Mouse (Mus musculus): ENCODE measurements around the gene Runx3.

Gene Runx3

DNA sequence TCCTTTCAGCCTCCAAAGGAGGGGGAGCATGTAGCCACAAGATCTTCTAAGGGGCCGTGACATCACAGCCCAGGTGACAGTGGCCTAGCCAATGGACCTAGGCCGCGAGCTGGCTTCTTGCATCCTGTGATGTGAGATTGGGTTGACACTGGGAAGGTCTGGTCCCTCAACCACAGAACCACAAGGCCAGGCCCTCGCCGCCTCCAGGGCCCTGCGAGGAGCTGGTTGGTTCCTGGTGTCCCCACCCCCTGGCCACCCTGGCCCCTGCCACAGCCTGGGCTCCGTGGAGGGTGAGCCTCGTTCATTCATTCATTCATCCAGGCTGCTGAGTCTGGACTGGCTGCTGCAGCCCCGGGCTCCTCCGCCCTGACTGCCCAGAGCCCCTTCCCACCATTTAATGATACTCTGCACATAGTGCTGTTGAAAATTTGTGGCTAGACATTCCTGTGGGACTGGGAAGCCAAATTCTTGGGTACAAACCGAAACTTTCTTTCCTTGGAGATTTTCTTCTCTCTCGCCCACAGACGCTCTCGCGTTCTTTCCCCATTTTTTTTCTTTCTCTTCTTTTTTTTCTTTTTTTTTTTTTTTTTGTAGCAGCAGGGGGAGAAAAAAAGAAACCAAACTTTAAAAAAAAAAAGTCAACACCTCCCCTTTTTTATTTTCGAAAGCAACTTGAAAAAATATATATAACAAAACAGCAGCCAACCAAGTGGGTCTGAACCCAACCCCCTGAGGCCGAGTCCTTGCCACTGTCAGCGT is at the start of gene Runx3:
Gene Runx3, plus strand, starts transcription at position 311 of the 759 bp plus-strand sequence.
- DNase-seq, result peak; percentile 49 to 74

DNA sequence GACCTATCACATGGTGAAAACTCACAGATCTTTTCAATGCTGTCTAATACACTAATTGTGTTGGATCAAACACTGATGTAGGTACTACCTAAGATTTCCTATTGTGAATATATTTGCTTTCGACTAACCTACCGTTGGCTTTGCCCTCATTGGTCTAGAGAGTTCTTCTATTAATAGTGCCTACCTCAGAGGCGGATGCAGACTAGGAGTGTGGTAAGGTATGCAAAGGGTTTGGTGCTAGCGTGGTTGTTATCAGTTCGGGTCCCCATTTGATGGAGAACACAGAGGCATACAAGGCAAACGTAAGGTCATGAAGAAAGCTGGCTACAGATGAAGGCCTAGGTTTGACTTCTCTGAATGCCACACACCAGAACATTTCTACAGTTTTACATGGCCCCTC is 47.8 kb upstream of the Runx3 start:
- DNase-seq, result no peak

- DNase-seq, result no peak
Observed at GRCm38 (mm10) chr4:135073523-135073922, 46.9 kb upstream of the Runx3 start.

DNA sequence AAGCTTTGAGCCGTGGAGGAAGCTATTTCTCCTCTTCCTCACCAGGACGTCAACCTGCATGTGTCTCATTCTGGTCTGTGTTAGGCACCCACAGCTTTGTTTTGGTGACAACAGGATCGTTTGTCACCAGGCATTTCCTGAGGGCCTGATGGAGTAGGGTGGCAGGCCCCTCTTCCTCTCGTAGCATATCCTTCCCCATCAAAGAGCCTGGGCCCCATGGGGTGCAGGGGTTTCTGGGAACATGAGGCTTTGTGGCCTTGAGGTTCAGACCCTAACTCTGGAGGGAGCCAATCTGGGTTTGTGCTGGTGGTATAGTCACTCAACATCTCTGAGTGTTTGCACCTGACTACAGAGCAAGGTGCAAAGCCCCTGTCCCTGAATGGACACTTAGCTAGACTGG is 45.8 kb upstream of the Runx3 start:
- no peak for DNase-seq

- no peak for DNase-seq
Observed at GRCm38 (mm10) chr4:135075360-135075759, 45.1 kb upstream of the Runx3 start.

DNA sequence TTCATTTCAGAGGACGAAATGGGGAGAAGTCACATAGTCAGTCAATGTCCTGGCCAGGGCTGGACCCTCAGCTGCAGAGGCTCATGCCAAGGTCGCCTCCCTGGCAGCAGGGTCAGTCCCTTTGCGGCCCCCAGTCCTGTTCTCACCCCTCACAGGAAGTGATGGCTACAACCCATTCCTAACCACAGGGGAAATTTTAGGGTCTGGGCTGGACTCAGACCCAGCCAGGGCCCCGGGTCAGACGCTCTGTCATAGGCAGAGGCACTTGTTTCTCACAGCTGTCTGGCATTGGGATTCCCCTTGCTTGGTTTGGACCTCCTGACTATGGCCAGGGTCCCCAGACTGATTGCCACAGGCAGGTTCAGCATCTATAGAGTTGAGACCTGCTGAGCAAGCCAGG is 43.8 kb upstream of the Runx3 start:
- no peak for DNase-seq

- DNase-seq, result no peak
Observed at GRCm38 (mm10) chr4:135077196-135077595, 43.3 kb upstream of the Runx3 start.

DNA sequence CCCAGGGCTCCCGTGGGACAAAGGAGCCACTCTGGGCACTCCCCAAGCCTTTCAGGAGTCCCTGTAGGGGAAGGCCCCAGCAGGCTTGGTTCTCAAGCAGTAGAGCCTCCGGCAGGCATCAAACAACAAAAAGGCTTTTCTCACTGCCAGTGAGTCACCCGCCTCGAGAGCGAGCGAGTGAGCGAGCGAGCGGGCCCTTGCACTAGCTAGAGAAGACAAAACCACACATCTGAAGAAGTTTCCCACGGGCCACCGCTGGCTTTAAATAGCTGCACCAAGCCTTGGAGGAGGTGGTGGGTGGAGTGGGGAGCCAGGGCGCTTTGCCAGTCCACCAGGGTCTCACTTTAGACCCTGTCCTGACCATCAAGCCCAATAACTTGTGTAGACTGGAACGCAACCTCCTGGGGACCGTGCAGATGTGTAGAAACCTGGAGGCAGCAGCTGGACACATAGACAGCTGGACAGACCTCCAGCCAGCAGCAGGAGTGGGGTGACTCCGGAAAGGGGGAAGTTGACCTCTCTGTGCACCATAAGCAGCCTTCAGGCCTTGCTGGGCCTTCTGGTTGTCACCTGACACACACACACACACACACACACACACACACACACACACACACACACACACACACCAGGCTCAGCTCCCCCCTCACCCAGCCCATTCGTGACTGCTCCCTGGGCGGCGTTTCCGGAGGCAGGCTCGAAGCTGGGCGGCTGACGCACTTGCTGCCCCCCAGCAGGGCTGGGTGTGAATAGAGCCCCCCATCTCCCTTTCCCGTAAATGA is 40.4 kb upstream of the Runx3 start:
- DNase-seq, result peak; percentile 66 to 73

DNA sequence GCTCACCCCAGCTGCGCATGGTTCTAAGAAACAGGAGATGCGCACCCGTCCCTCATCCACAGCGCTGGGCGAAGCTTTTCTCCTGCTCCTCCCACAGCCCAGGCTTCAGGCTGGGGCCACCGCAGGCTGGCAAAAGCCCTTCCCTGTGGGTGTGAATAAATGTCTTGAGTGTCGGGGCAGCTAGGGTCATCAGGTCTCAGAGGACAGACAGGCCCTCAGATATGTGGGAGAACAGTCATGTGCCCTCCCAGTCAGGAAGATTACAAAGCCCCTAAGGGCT is 39.9 kb upstream of the Runx3 start:
- DNase-seq, result no peak

DNA sequence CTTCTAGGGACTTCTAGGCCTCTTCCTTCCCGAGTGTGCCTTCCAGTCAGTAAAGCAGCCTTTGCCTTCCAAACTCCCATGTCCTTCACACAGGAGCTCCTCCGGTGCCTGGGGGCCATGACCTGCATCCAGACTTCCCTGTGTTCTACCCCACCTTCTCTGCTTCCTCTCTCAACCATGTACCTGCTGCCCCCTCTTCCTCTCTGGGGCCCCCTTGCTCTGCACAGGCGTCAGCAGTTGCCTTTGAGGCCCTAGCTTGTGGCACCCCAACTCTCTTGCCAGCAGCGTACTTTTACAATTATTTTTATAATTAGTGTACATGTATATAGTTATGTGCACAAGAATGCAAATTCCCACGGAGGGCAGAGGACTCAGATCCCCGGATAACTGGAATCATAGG is 37.4 kb upstream of the Runx3 start:
- DNase-seq, result no peak

- DNase-seq, result no peak
Observed at GRCm38 (mm10) chr4:135085077-135085853, 35.2 kb upstream of the Runx3 start.

GRCm38 (mm10) chr4:135090613-135091012 is 29.8 kb upstream of the Runx3 start:
- no peak for DNase-seq

DNA sequence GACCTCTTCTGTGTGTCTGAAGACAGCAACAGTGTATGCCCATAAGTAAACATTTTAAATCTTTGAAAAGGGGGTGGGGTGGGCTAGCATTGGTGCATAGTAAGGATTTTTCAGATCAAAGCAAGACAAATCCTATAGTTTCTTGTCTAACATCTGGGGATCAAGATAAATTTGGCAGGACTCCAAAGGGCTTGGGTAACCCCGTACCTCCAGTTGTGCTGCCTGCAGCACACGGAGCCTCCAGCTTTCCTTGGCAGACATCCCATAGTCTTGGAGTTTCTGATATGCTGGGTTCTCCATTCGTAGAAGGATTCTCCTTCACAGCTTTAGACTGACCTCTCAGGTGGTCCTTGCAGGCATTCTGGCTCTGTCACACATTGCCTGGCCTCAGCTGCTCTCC is 27.6 kb upstream of the Runx3 start:
- DNase-seq, result no peak

- no peak for DNase-seq
Observed at GRCm38 (mm10) chr4:135095693-135096092, 24.8 kb upstream of the Runx3 start.

GRCm38 (mm10) chr4:135097910-135098891 is 22.3 kb upstream of the Runx3 start:
- peak; percentile 33 to 60 for DNase-seq

- DNase-seq, result no peak
Observed at GRCm38 (mm10) chr4:135102019-135102740, 18.3 kb upstream of the Runx3 start.

- DNase-seq, result no peak
Observed at GRCm38 (mm10) chr4:135102761-135103160, 17.7 kb upstream of the Runx3 start.

DNA sequence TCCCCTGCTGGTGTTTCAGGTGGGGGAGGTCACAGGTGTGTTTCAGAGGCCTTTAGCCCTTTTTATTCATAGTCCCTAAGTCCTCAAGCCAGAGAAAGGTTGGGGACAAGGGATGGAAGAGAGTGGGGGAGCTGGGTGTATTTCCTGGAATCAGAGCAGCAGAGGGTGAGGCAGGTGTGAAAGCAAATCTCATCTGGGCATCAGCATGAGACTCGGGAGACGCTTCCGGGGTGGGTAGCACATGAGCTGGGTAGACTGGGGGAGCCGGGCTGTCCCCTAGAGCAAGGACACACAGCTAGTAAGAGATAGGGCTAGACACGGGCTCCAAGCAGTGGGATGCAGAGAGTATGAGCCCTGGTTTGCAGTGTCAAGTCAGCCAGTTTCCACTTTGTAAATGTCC is 16.7 kb upstream of the Runx3 start:
- DNase-seq, result no peak

GRCm38 (mm10) chr4:135106968-135107367 is 13.5 kb upstream of the Runx3 start:
- no peak for DNase-seq

- no peak for DNase-seq
Observed at GRCm38 (mm10) chr4:135108666-135109065, 11.8 kb upstream of the Runx3 start.

DNA sequence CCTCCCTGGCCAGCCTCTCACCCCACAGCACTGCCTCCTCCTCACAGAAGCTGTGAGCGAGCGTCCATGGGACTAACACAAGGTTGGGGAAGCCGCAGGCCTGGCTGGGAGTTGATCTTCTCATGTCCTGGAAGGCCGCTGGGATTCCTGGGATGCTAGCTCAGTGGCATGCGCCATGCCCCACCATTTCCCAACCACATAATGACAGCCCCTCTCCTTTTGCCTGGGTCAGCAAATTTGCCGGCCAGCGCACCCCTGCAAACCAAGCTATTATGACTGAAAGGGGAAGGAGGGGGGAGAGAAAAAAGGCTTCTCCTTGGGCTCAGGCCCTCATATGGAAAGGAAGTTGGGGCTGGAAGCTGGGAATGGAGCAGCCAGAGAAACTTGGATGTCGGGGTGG is 6.8 kb upstream of the Runx3 start:
- no peak for DNase-seq

DNA sequence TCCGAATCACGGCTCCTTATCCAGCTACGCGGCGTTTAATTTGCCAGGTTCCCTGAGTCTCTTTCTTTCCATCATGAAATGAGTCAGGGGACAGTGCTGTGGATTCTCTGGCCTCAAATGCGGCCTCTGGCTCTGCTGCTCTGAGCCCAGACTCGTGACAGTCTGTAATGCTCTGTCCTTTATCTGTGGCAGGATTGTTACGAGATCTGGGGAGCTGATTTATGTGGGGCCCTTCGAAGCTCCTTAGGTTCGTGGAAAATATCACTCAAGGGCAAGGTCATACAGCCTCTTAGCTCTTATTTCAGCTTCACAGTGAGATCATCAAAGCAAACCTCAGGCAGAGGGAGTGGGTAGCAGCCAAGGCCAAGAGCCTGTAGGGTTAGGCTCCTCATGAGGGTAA is 6.2 kb upstream of the Runx3 start:
- no peak for DNase-seq

All from thymus, adult 18-20 months (tissue).